Mouse (Mus musculus) midbrain, embryonic 14.5 days (tissue): ENCODE results near the gene Prr5l. TPM values are rescaled to one million over a fixed set of nuclear protein-coding genes. Genes with fewer than 3 reads are reported as not detected.

Experiments used
- ATAC-seq: fragments of 200-750 bp; cut with Nextera tagmentation; 2 replicates; pipeline ENCODE4 v1.8.0; 2017; ENCODE audit warnings: moderate number of reproducible peaks, moderate library complexity; ENCODE audit not compliant: low FRiP score, low TSS enrichment
- DNase-seq: peaks from one replicate; pipeline ENCODE4 v3.0.0-alpha.2; 2015
- H3K27ac ChIP-seq: fragments of 300-500 bp; sonication (generic); replicated peaks from 2 replicates; pipeline ENCODE4 v1.5.1; 2014; ENCODE audit warnings: mild to moderate bottlenecking, low read depth, low read length, moderate library complexity
- H3K27me3 ChIP-seq: fragments of 300-500 bp; sonication (generic); 2 replicates; pipeline ENCODE4 v1.6.1; 2014; ENCODE audit warnings: low read length, control low read depth, mixed read lengths; ENCODE audit not compliant: control insufficient read depth, insufficient read depth
- H3K36me3 ChIP-seq: fragments of 300-500 bp; sonication (generic); 2 replicates; pipeline ENCODE4 v1.6.1; 2014; ENCODE audit warnings: low read length, control low read depth; ENCODE audit not compliant: control insufficient read depth, insufficient read depth
- H3K4me1 ChIP-seq: fragments of 300-500 bp; sonication (generic); 2 replicates; pipeline ENCODE4 v1.6.1; 2014; ENCODE audit warnings: mild to moderate bottlenecking, antibody characterized with exemption, low read length, control low read depth; ENCODE audit not compliant: control insufficient read depth, insufficient read depth
- H3K4me2 ChIP-seq: fragments of 300-500 bp; sonication (generic); 2 replicates; pipeline ENCODE4 v1.6.1; 2014; ENCODE audit warnings: mild to moderate bottlenecking, low read length, moderate library complexity
- H3K4me3 ChIP-seq: fragments of 300-500 bp; sonication (generic); replicated peaks from 2 replicates; pipeline ENCODE4 v1.5.1; 2014; ENCODE audit warnings: low read depth, low read length
- H3K9ac ChIP-seq: fragments of 300-500 bp; sonication (generic); replicated peaks from 2 replicates; pipeline ENCODE4 v1.6.1; 2014; ENCODE audit warnings: mild to moderate bottlenecking, low read length, moderate library complexity
- H3K9me3 ChIP-seq: fragments of 300-500 bp; sonication (generic); 2 replicates; pipeline ENCODE4 v1.6.1; 2016; ENCODE audit warnings: low read length, control low read depth, mixed read lengths; ENCODE audit not compliant: control insufficient read depth
- WGBS: fragments of 180-500 bp; shearing (Covaris S2); extraction: QIAGEN DNeasy Blood & Tissue Kit; methylation state at CpG from one replicate; pipeline ENCODE4 v1.1.7; 2014; 5-methylcytosine and 5-hydroxymethylcytosine counted together
- polyA plus RNA-seq: library from polyadenylated mRNA; unstranded; fragments of >200 nt; fragmentation: Nextera tagmentation; extraction: Ambion mirVana; gene quantifications from 2 replicates; pipeline ENCODE4 v1.2.1, GENCODE M21; 2014

The Prr5l gene
- polyA plus RNA-seq, 1 experiment from 2014 or later = 4.9 TPM

DNA sequence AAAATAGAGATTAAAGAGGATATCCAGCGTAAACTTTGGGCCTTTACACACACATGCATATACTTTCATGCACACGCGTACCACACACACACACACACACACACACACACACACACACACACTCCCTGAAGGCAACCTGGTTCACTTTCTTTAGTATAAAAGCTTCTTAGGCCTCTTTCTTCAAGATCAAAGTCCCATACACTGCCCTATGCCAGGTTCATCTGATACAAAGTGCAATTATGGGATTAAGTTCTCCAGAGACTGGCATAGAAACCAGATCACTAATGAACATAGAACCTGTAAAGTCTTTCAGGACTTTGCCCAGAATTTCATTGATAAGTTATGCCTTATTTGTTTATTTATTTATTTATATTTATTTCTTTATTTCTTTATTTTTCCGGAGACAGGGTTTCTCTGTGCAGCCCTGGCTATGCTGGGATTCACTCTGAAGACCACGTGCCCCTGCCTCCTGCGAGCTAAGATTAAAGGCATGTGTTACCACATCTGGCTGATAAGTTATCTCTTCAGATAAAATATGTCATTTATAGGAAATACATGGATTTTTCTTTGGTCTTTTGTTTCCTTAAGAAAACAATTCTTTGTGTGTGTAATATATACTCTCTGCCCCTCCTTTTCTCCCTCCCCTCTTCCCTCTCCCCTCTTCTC, 73.1 kb downstream of the Prr5l start:
- H3K9me3 ChIP-seq = no peaks in the 10 kb centered on the region
- no peak overlapping the region for H3K9ac ChIP-seq
- H3K27me3 ChIP-seq = no peaks in the 10 kb centered on the region
- no peak for DNase-seq
- no peak for ATAC-seq
- H3K36me3 ChIP-seq = no peaks in the 10 kb centered on the region
- no peak overlapping the region for H3K4me3 ChIP-seq
- H3K4me1 ChIP-seq = no peaks in the 10 kb centered on the region
- WGBS = 92% methylated on average over 6 of the region's 6 CpGs
- H3K27ac ChIP-seq = no peak overlapping the region
- no peak overlapping the region for H3K4me2 ChIP-seq

- ATAC-seq = no peak
- Histone ChIP-seq H3K36me3 (no peaks in the 10 kb centered on the region), H3K4me3 (no peak overlapping the region), H3K9ac (no peak overlapping the region), H3K4me1 (no peaks in the 10 kb centered on the region), H3K9me3 (no peaks in the 10 kb centered on the region), H3K27me3 (no peaks in the 10 kb centered on the region), H3K4me2 (no peak overlapping the region), H3K27ac (no peak overlapping the region)
- DNase-seq = no peak
- WGBS = 80% methylated on average over 5 of the region's 5 CpGs
Observed at GRCm38 (mm10) chr2:101807756-101808155, 75.1 kb downstream of the Prr5l start.

- Histone ChIP-seq H3K4me1 (no peaks in the 10 kb centered on the region), H3K9ac (no peak overlapping the region), H3K27ac (no peak overlapping the region), H3K9me3 (no peaks in the 10 kb centered on the region), H3K4me3 (no peak overlapping the region), H3K4me2 (no peak overlapping the region), H3K27me3 (peaks cover 8% of the 10 kb centered on the region), H3K36me3 (no peaks in the 10 kb centered on the region)
- ATAC-seq = no peak
- no peak for DNase-seq
- 93% methylated on average over 6 of the region's 6 CpGs for WGBS
Observed at GRCm38 (mm10) chr2:101802240-101802639, 80.6 kb downstream of the Prr5l start.

- Histone ChIP-seq H3K9me3 (no peaks in the 10 kb centered on the region), H3K4me1 (peaks cover 11% of the 10 kb centered on the region; the same call in 1 of the 2 replicates), H3K4me2 (peak overlapping the region; percentile 81), H3K27ac (no peak overlapping the region), H3K4me3 (peak overlapping the region; percentile 40), H3K9ac (0 out of 2 replicates have a peak overlapping the region, but pooled peaks have one; percentile 48), H3K36me3 (no peaks in the 10 kb centered on the region), H3K27me3 (peaks cover 18% of the 10 kb centered on the region)
- peak; percentile 62 for DNase-seq
- no peak for ATAC-seq
- 1% methylated on average over 19 of the region's 19 CpGs for WGBS
Observed at GRCm38 (mm10) chr2:101797901-101798250, 85.0 kb downstream of the Prr5l start.

DNA sequence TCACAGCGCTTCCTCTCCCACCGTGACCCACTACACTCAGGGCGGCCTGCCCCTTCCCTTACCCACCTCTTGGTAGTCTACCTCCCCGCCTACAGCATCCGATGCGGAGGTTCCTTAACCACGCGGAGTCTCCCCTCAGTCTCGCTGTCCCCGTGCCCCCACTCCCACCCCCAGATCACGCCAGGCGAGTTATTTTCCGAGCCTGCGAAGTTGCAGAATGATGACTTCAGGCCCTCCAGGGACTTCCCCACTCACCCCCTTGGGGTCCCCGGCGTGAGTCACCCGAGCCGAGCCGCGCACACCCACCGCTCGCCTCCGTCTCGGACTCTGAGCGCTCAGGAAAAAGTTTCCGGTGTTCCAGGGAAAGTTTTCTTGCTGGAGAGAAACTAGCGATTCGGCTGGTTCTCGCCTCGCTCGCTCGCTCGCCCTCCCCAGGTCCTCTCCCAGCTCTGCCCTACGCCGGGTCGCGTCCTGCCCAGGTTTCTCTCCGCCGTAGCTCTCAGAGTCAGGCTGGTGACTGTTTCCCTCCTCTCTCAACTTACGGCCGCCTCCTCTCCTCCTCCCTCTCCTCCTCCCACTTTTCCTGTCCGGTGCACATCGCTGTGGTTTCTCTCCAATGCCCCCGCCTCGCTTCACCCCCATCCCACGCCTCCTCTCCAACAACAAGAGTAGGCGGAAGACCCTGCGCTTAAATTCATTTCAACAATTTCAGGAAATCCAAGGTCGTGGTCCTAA, 85.5 kb downstream of the Prr5l start:
- peaks cover 11% of the 10 kb centered on the region; the same call in 1 of the 2 replicates for H3K4me1 ChIP-seq
- peak overlapping the region; percentile 81 for H3K4me2 ChIP-seq
- peak overlapping the region; percentile 40 for H3K4me3 ChIP-seq
- peak overlapping the region; percentile 48 for H3K9ac ChIP-seq
- H3K27ac ChIP-seq = peak overlapping the region; percentile 41; the same call in 1 of the 2 replicates
- no peaks in the 10 kb centered on the region for H3K36me3 ChIP-seq
- under 1% methylated on average over 49 of the region's 49 CpGs for WGBS
- ATAC-seq (peak; percentile 57), DNase-seq (peak; percentile 58)
- peaks cover 18% of the 10 kb centered on the region for H3K27me3 ChIP-seq
- H3K9me3 ChIP-seq = no peaks in the 10 kb centered on the region

GRCm38 (mm10) chr2:101796287-101797115, 86.3 kb downstream of the Prr5l start:
- ATAC-seq (peak; percentile 68), DNase-seq (peak; percentile 86)
- no peak overlapping the region for H3K27ac ChIP-seq
- H3K36me3 ChIP-seq = no peaks in the 10 kb centered on the region
- peak overlapping the region; percentile 48 for H3K9ac ChIP-seq
- H3K9me3 ChIP-seq = no peaks in the 10 kb centered on the region
- peak overlapping the region; percentile 40 for H3K4me3 ChIP-seq
- 2% methylated on average over 55 of the region's 55 CpGs for WGBS
- peaks cover 11% of the 10 kb centered on the region; the same call in 1 of the 2 replicates for H3K4me1 ChIP-seq
- peak overlapping the region; percentile 81 for H3K4me2 ChIP-seq
- H3K27me3 ChIP-seq = peaks cover 18% of the 10 kb centered on the region

GRCm38 (mm10) chr2:101792130-101792529, 90.7 kb downstream of the Prr5l start:
- no peak for DNase-seq
- no peak for ATAC-seq
- Histone ChIP-seq H3K27me3 (0 out of 2 replicates have a peak, but pooled peaks cover 9% of the 10 kb centered on the region), H3K4me2 (no peak overlapping the region), H3K27ac (no peak overlapping the region), H3K4me3 (no peak overlapping the region), H3K4me1 (peaks cover 11% of the 10 kb centered on the region; the same call in 1 of the 2 replicates), H3K36me3 (no peaks in the 10 kb centered on the region), H3K9ac (no peak overlapping the region), H3K9me3 (no peaks in the 10 kb centered on the region)
- WGBS = 41% methylated on average over 4 of the region's 4 CpGs

- Histone ChIP-seq H3K4me3 (no peak overlapping the region), H3K27me3 (no peaks in the 10 kb centered on the region), H3K9me3 (no peaks in the 10 kb centered on the region), H3K4me1 (0 out of 2 replicates have a peak, but pooled peaks cover 3% of the 10 kb centered on the region), H3K27ac (no peak overlapping the region), H3K4me2 (no peak overlapping the region), H3K36me3 (no peaks in the 10 kb centered on the region), H3K9ac (no peak overlapping the region)
- ATAC-seq = no peak
- DNase-seq = no peak
- WGBS = 28% methylated on average over 5 of the region's 5 CpGs
Observed at GRCm38 (mm10) chr2:101783255-101783654, 99.6 kb downstream of the Prr5l start.
